Mouse (Mus musculus) cerebellum, postnatal 4 days (tissue): ENCODE results near the gene Tmem255b.

Experiments
- DNase-seq, 2 experiments: peaks; one replicate each; pipeline ENCODE4 v3.0.0; 2022; ENCODE audit warnings: low spot score in 2 of 2, mixed read lengths in 1 of 2

Gene Tmem255b

GRCm38 (mm10) chr8:13446456-13446855 lies 11.5 kb downstream of the Tmem255b start:
- no peak for DNase-seq

DNA sequence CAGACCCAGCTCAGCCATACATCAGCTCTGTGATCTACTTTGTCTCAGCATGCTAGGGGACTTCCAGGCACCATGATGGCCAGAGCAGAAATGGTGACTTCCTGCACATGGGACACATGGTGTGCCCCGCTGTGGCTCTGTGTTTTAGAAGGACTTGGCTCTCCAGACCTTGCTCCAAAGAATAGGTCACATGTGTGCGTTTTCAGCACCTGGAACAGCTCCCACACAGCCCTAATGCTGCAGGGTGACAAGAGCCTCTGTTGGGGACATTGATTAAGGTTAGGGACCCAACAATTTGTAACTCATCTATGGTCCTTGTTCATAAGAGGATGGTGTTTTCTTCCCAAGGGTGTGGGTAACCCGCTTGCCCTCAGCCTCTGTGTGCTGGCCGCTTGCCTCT lies 13.2 kb downstream of the Tmem255b start:
- DNase-seq, result no peak

DNA sequence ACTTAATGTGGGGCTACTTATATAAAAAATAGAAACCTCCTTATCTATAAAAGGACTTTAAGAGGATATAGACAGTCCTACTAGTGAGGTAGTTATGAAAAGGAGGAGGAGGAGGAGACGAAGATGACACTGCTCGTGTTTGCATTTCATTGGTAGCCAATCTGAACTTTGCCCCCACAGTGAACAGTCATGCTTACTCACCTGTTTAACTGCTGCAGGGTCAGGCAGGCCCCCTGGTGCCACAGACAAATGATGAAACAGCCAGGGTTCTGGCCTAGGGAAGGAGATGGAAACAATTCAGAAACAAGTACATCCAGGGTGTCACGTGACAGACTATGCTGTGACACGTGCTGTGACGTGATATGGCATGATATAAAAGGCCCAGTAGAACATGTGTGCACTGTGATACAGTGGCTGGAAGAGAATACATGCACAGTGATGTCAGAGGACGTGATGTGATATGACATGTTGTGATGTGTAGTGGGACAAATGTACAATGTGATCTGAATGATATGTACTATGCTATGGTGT lies 16.8 kb downstream of the Tmem255b start:
- DNase-seq, result no peak

GRCm38 (mm10) chr8:13454341-13455113 lies 19.5 kb downstream of the Tmem255b start:
- no peak for DNase-seq

DNA sequence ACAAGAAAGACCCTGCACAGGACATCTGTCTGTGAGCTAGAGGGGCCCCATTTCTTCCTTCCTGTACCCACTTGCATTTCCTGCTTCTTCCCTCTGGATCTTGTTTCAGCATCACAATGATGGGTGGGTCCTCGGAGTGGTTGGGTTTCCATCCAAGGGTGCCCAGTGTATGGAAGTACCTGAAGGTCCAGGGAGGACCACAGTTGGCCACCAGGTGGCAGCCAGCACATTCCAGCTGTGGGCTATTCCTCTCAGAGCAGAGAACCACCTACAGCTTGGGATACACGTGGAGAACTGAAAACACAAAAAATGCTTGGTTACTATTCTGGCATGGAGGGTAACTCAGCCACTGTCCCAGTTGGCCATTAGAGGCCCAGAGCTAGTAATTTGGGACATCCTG lies 20.3 kb downstream of the Tmem255b start:
- peak in 1 of 2 experiments; percentile 44 for DNase-seq

DNA sequence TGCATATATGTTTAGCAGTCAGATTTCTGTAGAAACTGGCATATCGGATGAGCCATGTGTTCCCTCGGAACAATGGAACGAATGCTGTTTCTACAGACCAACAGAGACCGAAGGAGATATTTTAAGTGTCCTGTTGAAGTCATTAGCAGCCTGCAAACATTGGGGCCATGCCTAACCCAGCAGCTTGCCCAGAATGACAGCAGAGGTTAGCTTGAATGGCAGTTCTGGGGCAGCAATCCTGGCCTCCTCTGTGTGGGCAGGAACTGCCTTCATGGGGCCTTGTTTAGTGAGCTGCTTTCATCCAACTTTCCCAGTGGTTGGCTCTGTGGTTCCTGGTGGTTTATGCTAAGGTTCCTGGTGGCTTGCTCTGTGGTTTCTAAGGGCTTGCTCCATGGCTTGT lies 24.4 kb downstream of the Tmem255b start:
- DNase-seq, result no peak

GRCm38 (mm10) chr8:13461085-13461765 lies 26.2 kb downstream of the Tmem255b start:
- no peak for DNase-seq

- peak; percentile 80 to 81 for DNase-seq
Measured at GRCm38 (mm10) chr8:13461843-13462242, 26.9 kb downstream of the Tmem255b start.

GRCm38 (mm10) chr8:13462392-13462791 lies 27.4 kb downstream of the Tmem255b start:
- no peak for DNase-seq

DNA sequence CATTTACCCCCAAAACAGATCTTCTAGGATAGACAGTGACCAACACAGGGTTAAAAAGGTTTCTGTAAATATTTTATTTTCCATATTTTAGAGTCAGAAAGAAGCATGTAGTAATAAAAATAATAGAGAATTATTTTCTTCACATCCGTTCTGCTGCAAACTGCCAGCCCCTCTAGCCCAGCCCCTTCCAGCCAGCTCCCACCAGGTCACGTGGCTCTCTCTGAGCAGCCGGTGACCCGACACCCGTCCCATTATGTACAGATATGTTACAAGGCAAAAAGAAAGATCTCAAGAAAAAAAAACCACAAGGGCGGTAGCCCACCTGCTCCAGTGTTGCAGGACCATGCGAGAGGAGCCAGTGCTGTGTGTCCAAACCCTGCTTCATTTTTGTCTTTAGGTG lies 30.3 kb downstream of the Tmem255b start:
- DNase-seq, result no peak

GRCm38 (mm10) chr8:13466989-13467388 lies 32.0 kb downstream of the Tmem255b start:
- DNase-seq, result no peak

- peak in 1 of 2 experiments; percentile 29 for DNase-seq
Measured at GRCm38 (mm10) chr8:13468737-13469136, 33.7 kb downstream of the Tmem255b start.

- DNase-seq, result no peak
Measured at GRCm38 (mm10) chr8:13471484-13471883, 36.5 kb downstream of the Tmem255b start.

GRCm38 (mm10) chr8:13472284-13472683 lies 37.3 kb downstream of the Tmem255b start:
- DNase-seq, result no peak

- no peak for DNase-seq
Measured at GRCm38 (mm10) chr8:13475892-13476291, 40.9 kb downstream of the Tmem255b start.

GRCm38 (mm10) chr8:13481089-13481554 lies 46.1 kb downstream of the Tmem255b start:
- DNase-seq, result no peak

DNA sequence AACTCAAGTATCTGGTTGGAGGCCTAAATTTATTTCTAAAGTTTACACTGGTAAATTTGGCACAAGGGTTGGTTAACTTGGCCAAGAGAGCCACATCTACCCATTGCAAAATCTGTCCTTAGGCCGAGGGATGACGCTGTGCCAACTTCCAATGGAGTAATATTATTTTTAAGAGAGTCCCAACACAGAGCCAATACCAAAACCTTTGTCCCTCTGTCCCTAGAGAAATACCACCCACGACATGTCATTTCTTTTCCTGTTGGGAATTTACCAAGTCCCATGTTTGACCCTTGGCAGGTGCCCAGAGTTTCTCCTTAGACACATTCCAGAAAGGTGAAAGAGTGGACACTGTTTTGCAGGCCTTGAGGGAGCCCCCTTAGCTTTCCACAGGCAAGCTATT lies 46.6 kb downstream of the Tmem255b start:
- DNase-seq, result no peak

DNA sequence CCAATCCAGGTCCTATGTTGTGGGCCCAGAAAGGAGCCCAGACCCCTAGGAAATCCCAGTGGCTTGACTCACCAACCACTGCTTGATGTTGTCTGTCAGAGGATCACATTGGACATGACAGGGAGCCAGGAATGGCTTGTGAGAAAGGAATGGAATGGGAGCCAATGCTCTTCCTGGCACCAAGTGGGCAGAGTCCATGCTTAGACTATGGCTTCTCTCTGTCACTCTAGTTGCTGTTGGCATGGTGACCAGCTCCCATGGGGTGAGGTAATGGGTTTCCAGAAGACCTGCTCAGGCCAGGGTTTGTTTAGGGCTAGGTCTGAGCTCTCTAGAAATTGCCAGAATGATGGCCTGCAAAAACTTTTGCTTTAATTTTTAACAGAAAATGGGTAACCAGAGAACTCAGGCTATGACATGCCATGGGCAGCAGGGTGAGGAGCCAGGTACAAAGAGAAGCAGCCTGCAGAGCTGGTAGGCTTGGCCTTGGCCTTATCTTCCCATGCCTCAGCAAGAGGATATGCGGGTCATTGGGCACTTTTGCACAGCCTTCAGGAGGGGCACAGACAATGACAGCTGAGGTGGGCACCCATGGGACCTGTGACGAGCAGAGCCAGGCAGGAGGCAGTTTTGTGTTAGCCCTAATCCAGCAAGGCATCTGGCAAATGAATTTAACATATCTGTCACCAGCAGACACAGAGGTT lies 47.3 kb downstream of the Tmem255b start:
- peak in 1 of 2 experiments; percentile 41 for DNase-seq

GRCm38 (mm10) chr8:13483191-13483590 lies 48.2 kb downstream of the Tmem255b start:
- DNase-seq, result no peak

DNA sequence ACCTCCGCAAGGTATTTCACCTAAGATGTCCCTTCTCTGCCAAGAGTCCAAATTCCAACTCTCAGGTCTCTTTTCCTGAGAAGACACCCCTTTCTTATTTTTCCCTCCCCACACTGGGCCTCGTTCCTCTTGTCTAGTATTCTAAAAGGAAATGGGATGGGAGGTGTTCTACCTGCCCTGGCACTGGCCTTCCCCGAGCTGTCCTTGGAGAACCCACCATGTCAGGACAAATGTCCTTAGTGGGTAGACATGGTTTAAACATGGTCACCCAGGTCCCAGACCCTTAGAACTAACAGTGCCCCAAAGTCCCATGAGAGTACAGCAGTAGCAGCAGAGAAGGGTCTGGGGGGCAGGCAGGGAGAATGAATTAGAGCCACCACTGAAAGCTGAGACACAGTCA lies 54.4 kb downstream of the Tmem255b start:
- DNase-seq, result no peak

- no peak for DNase-seq
Measured at GRCm38 (mm10) chr8:13489986-13490910, 55.3 kb downstream of the Tmem255b start.
